Mouse (Mus musculus) c-Kit-positive CD71-positive TER-119-positive erythroid progenitor cells, embryonic 14.5 days (primary cell): Measurements from ENCODE around the gene St3gal3.

Experiments used
- DNase-seq: peaks from one replicate; pipeline ENCODE4 v3.0.0-alpha.2; 2013; ENCODE audit warnings: low spot score

Gene St3gal3

GRCm38 (mm10) chr4:117895339-117895738 lies 239.4 kb downstream of the St3gal3 start:
- DNase-seq = no peak

- DNase-seq = no peak
Observed at GRCm38 (mm10) chr4:117894601-117895000, 240.1 kb downstream of the St3gal3 start.

GRCm38 (mm10) chr4:117893376-117893775 lies 241.3 kb downstream of the St3gal3 start:
- no peak for DNase-seq

- peak; percentile 82 for DNase-seq
Observed at GRCm38 (mm10) chr4:117891738-117892161, 243.0 kb downstream of the St3gal3 start, which contains the start of gene Dph2. TSS of gene Dph2 (minus strand) at chr4:117892032.

GRCm38 (mm10) chr4:117890750-117891149 lies 244.0 kb downstream of the St3gal3 start:
- DNase-seq = no peak

- DNase-seq = no peak
Observed at GRCm38 (mm10) chr4:117890031-117890430, 244.7 kb downstream of the St3gal3 start.

GRCm38 (mm10) chr4:117889471-117889870 lies 245.2 kb downstream of the St3gal3 start:
- DNase-seq = no peak

GRCm38 (mm10) chr4:117887920-117888319 lies 246.8 kb downstream of the St3gal3 start:
- no peak for DNase-seq

GRCm38 (mm10) chr4:117887133-117887532 lies 247.6 kb downstream of the St3gal3 start, which contains the start of gene Atp6v0b:
TSS of gene Atp6v0b (minus strand) at chr4:117887333.
- peak; percentile 87 for DNase-seq

- DNase-seq = no peak
Observed at GRCm38 (mm10) chr4:117886644-117887043, 248.1 kb downstream of the St3gal3 start.

GRCm38 (mm10) chr4:117885994-117886393 lies 248.7 kb downstream of the St3gal3 start:
- no peak for DNase-seq

GRCm38 (mm10) chr4:117885093-117885492 lies 249.6 kb downstream of the St3gal3 start:
- no peak for DNase-seq

- DNase-seq = no peak
Observed at GRCm38 (mm10) chr4:117884146-117884545, 250.6 kb downstream of the St3gal3 start.

- DNase-seq = no peak
Observed at GRCm38 (mm10) chr4:117882701-117883691, 251.7 kb downstream of the St3gal3 start, which contains the start of gene B4galt2. TSS of gene B4galt2 (minus strand) at chr4:117883487.
